In genomic region chr11:117482300-117482676, GRCm38 (mm10) we compare ENCODE assay signal across 8 mouse cellular contexts. TPM values are rescaled to one million over a fixed set of nuclear protein-coding genes. Genes with fewer than 3 reads are reported as not detected.
DNase-seq lines count a peak whose midpoint lies in the region; ATAC-seq lines count a peak whose summit lies in the region.

No protein-coding gene starts in this region.

- peak; percentile 28 for DNase-seq in kidney, postnatal 10 days
- no peak for DNase-seq in kidney, adult 18-20 months
- peak; percentile 54 for DNase-seq in embryonic facial prominence, embryonic 11.5 days (ENCODE audit: low spot score)
- DNase-seq in urinary bladder, postnatal 10 days (ENCODE audit: low spot score): no peak
- no peak for DNase-seq in layer of hippocampus, adult 8-10 months (ENCODE audit: low spot score in 2 of 2)
- no peak for DNase-seq in thymus, postnatal 36 days

- no peak for ATAC-seq in embryonic facial prominence, embryonic 11.5 days (replicated peaks; ENCODE audit: insufficient number of reproducible peaks, low FRiP score, low TSS enrichment, low read depth)
- no peak for ATAC-seq in intestine, embryonic 15.5 days
- ATAC-seq in neural tube, embryonic 14.5 days (ENCODE audit: low read depth): no peak

- no peaks in the 10 kb centered on the region for H3K36me3 ChIP-seq in embryonic facial prominence, embryonic 11.5 days (replicated peaks; ENCODE audit: control insufficient read depth, insufficient read depth, low read depth, low read length)
- no peaks in the 10 kb centered on the region for H3K36me3 ChIP-seq in intestine, embryonic 15.5 days
- H3K36me3 ChIP-seq in neural tube, embryonic 14.5 days (ENCODE audit: control insufficient read depth, insufficient read depth, low read length): no peaks in the 10 kb centered on the region

- H3K4me3 ChIP-seq in embryonic facial prominence, embryonic 11.5 days (ENCODE audit: low read depth, low read length): peak overlapping the region; percentile 5; the same call in 1 of the 2 replicates
- peak overlapping the region; percentile 23; the same call in 1 of the 2 replicates for H3K4me3 ChIP-seq in intestine, embryonic 15.5 days (replicated peaks)
- no peak overlapping the region for H3K4me3 ChIP-seq in neural tube, embryonic 14.5 days (ENCODE audit: low read depth, low read length)

- no peaks in the 10 kb centered on the region for H3K27me3 ChIP-seq in embryonic facial prominence, embryonic 11.5 days (ENCODE audit: control insufficient read depth, insufficient read depth, low read length)
- no peaks in the 10 kb centered on the region for H3K27me3 ChIP-seq in intestine, embryonic 15.5 days (replicated peaks)
- H3K27me3 ChIP-seq in neural tube, embryonic 14.5 days (ENCODE audit: control insufficient read depth, insufficient read depth, low read length): no peaks in the 10 kb centered on the region

- no peaks in the 10 kb centered on the region for H3K9me3 ChIP-seq in embryonic facial prominence, embryonic 11.5 days (replicated peaks; ENCODE audit: control insufficient read depth, low read length)
- H3K9me3 ChIP-seq in intestine, embryonic 15.5 days: no peaks in the 10 kb centered on the region
- no peaks in the 10 kb centered on the region for H3K9me3 ChIP-seq in neural tube, embryonic 14.5 days (ENCODE audit: control insufficient read depth, low read length)

- WGBS in embryonic facial prominence, embryonic 11.5 days: 11% methylated on average over 11 of the region's 11 CpGs
- WGBS in intestine, embryonic 15.5 days: 13% methylated on average over 11 of the region's 11 CpGs
- 11% methylated on average over 11 of the region's 11 CpGs for WGBS in neural tube, embryonic 14.5 days

- H3K27ac ChIP-seq in embryonic facial prominence, embryonic 11.5 days (replicated peaks; ENCODE audit: low read depth, low read length): no peak overlapping the region; the same call in 1 of the 2 replicates
- peak overlapping the region; percentile 74 for H3K27ac ChIP-seq in intestine, embryonic 15.5 days
- H3K27ac ChIP-seq in neural tube, embryonic 14.5 days (ENCODE audit: low read depth, low read length): peak overlapping the region; percentile 69

- H3K9ac ChIP-seq in embryonic facial prominence, embryonic 11.5 days (replicated peaks; ENCODE audit: low read length): peak overlapping the region; percentile 47
- H3K9ac ChIP-seq in intestine, embryonic 15.5 days: no peak overlapping the region
- no peak overlapping the region for H3K9ac ChIP-seq in neural tube, embryonic 14.5 days (replicated peaks; ENCODE audit: low read depth, low read length)

- peaks cover 18% of the 10 kb centered on the region; the same call in 1 of the 2 replicates for H3K4me1 ChIP-seq in embryonic facial prominence, embryonic 11.5 days (ENCODE audit: control insufficient read depth, insufficient read depth, low read length)
- peaks cover 27% of the 10 kb centered on the region for H3K4me1 ChIP-seq in intestine, embryonic 15.5 days (replicated peaks)
- H3K4me1 ChIP-seq in neural tube, embryonic 14.5 days (ENCODE audit: control insufficient read depth, insufficient read depth, low read length): peaks cover 48% of the 10 kb centered on the region

- H3K4me2 ChIP-seq in embryonic facial prominence, embryonic 11.5 days (ENCODE audit: low read depth, low read length): peak overlapping the region; percentile 37
- peak overlapping the region; percentile 72 for H3K4me2 ChIP-seq in intestine, embryonic 15.5 days (replicated peaks)
- H3K4me2 ChIP-seq in neural tube, embryonic 14.5 days (ENCODE audit: low read depth, low read length): peak overlapping the region; percentile 15; the same call in 1 of the 2 replicates

RNA-seq across cellular contexts. Expression of gene Gm11733, which starts 1.9 kb away (rescaled TPM):
- 0.17 and 0.18 TPM in 2 replicates for polyA plus RNA-seq in embryonic facial prominence, embryonic 11.5 days (2014; fragmentation: Nextera tagmentation; extraction: Ambion mirVana)
- not detected in 2 replicates for polyA plus RNA-seq in intestine, embryonic 15.5 days (2015; fragmentation: Nextera tagmentation; extraction: Ambion mirVana)
- polyA plus RNA-seq in neural tube, embryonic 14.5 days (2014; fragmentation: Nextera tagmentation; extraction: Ambion mirVana): not detected in 2 replicates
- total RNA-seq in layer of hippocampus, adult 8-10 months (2022): under 1 TPM in 1 of 4 experiments, not detected in 3; 0.23 TPM

Comparison
In these comparisons a context has a peak if more than half of its experiments do, and no peak if none do; other contexts are left out.
1. DNase-seq: peak in kidney, postnatal 10 days (single experiment) and embryonic facial prominence, embryonic 11.5 days (single experiment); none in kidney, adult 18-20 months (single experiment), urinary bladder, postnatal 10 days (single experiment), layer of hippocampus, adult 8-10 months (0 of 2) and thymus, postnatal 36 days (0 of 2).
2. H3K4me2 ChIP-seq: peak in every context shown above with its lines; median percentile 72 in intestine, embryonic 15.5 days; 37 in embryonic facial prominence, embryonic 11.5 days; 15 in neural tube, embryonic 14.5 days.